Mouse (Mus musculus) cerebellum, postnatal 36 days (tissue): ENCODE results near the gene Prrc2a.
A peak's percentile ranks its signal among the peaks of the same experiment; 100 is the strongest.

Source experiments
- DNase-seq, 2 experiments: peaks; one replicate each; pipeline ENCODE4 v3.0.0; 2021 to 2022; ENCODE audit warnings: mixed read lengths in 2 of 2

Prrc2a gene

GRCm38 (mm10) chr17:35161421-35161820 is 3.3 kb downstream of the Prrc2a start:
- no peak for DNase-seq

GRCm38 (mm10) chr17:35159638-35160037 is 5.1 kb downstream of the Prrc2a start:
- no peak for DNase-seq

- DNase-seq = no peak
Observed at GRCm38 (mm10) chr17:35158850-35159593, 5.7 kb downstream of the Prrc2a start.

GRCm38 (mm10) chr17:35157661-35158175 is 7.0 kb downstream of the Prrc2a start:
- DNase-seq = no peak

GRCm38 (mm10) chr17:35157254-35157653 is 7.4 kb downstream of the Prrc2a start:
- no peak for DNase-seq

GRCm38 (mm10) chr17:35156461-35157200 is 8.1 kb downstream of the Prrc2a start:
- no peak for DNase-seq

GRCm38 (mm10) chr17:35155451-35155850 is 9.2 kb downstream of the Prrc2a start:
- DNase-seq = no peak

GRCm38 (mm10) chr17:35154616-35155015 is 10.1 kb downstream of the Prrc2a start:
- no peak for DNase-seq

GRCm38 (mm10) chr17:35153931-35154330 is 10.8 kb downstream of the Prrc2a start:
- no peak for DNase-seq

GRCm38 (mm10) chr17:35153077-35153476 is 11.6 kb downstream of the Prrc2a start:
- no peak for DNase-seq

- no peak for DNase-seq
Observed at GRCm38 (mm10) chr17:35152121-35152520, 12.6 kb downstream of the Prrc2a start.

GRCm38 (mm10) chr17:35147922-35148639 is 16.6 kb downstream of the Prrc2a start:
- DNase-seq = no peak

GRCm38 (mm10) chr17:35147348-35147747 is 17.3 kb downstream of the Prrc2a start:
- DNase-seq = no peak

- no peak for DNase-seq
Observed at GRCm38 (mm10) chr17:35146139-35146538, 18.6 kb downstream of the Prrc2a start.

GRCm38 (mm10) chr17:35141971-35142370 is 22.7 kb downstream of the Prrc2a start:
- no peak for DNase-seq

GRCm38 (mm10) chr17:35140490-35140996 is 24.2 kb downstream of the Prrc2a start:
- no peak for DNase-seq

GRCm38 (mm10) chr17:35139269-35139668 is 25.4 kb downstream of the Prrc2a start:
- no peak for DNase-seq

GRCm38 (mm10) chr17:35135591-35136320 is 28.9 kb downstream of the Prrc2a start:
- DNase-seq = no peak

- peak; percentile 92 to 94 for DNase-seq
Observed at GRCm38 (mm10) chr17:35134801-35135590, 29.7 kb downstream of the Prrc2a start, which contains the start of gene Bag6. TSS of gene Bag6 (plus strand) at chr17:35135178.

GRCm38 (mm10) chr17:35133517-35133916 is 31.2 kb downstream of the Prrc2a start:
- no peak for DNase-seq

- no peak for DNase-seq
Observed at GRCm38 (mm10) chr17:35132174-35132560, 32.5 kb downstream of the Prrc2a start.
